Mouse (Mus musculus) kidney, adult 11 months (tissue): ENCODE data around the gene Setd1b.

ENCODE experiments used
- DNase-seq: peaks from one replicate; pipeline ENCODE4 v3.0.0; 2022

Setd1b gene

DNA sequence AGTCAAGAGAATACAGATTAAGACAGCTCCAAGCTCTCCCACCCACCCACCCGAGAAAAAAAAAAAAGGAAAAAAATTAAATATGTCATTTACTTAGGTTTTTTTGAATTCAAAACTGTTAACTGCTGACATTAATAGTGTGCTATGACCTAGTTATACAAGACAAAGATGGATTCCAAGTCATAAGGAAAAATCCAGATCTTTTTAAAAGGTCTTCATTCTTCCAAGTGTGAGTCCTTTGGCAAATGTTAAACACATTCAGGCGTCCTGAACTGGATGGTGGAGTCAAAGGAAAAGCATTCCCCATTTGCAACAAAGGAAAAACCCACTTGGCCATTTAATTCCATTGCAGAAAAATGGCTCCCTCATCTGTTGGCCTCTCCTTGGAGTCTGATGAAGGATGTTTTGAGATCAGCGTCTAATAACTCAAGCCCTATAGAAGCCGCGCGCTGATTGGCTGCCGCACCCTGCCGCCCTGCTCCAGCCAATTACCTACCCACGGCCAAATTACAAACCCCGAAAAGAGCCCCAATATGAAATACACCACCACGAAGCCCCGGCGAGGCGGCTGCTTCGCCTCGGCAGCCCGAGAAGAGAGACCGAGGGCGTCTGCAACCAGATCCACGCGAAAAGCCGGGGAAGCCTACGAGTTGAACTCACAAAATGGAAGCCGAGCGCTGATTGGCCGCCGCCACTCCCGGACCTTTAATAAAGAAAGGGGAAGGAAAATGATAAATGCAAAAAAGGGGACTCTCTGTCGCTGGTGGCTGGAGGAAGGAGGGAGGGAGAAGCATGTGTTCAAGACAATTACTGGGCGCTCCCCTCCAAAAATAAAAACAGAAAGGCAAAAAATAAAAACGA lies 1.1 kb upstream of the Setd1b start:
- peak; percentile 97 for DNase-seq

DNA sequence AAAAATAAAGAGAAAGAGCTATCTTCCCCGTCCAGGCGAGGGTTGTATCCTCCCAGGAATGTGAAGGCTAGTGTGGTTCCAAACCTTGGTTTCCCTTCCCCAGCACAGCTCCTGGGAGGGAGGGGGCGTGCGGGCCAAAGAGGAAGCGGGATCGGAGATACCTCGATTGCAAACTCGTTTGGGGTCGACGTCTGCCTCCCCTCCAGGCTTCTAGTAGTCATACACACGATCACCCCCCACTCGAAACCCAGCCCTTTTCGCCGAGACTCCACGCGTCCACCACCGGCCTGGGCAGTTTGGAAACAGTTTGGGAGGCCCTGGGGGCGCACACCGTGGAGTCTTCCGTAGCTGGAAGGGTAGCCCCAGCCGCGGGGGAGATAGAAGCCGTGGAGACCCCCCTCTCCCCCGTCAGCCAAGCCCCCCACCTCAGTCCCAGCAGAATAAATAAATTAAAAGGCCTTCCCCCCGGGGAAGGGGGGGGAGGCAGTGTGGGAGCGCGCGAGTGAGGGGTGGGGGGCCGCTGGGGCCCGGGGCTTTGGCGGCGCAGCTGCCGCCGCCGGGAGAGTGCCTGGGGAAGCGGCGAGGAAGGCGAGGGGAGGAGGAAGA lies 335 bp upstream of the Setd1b start:
- DNase-seq: no peak

DNA sequence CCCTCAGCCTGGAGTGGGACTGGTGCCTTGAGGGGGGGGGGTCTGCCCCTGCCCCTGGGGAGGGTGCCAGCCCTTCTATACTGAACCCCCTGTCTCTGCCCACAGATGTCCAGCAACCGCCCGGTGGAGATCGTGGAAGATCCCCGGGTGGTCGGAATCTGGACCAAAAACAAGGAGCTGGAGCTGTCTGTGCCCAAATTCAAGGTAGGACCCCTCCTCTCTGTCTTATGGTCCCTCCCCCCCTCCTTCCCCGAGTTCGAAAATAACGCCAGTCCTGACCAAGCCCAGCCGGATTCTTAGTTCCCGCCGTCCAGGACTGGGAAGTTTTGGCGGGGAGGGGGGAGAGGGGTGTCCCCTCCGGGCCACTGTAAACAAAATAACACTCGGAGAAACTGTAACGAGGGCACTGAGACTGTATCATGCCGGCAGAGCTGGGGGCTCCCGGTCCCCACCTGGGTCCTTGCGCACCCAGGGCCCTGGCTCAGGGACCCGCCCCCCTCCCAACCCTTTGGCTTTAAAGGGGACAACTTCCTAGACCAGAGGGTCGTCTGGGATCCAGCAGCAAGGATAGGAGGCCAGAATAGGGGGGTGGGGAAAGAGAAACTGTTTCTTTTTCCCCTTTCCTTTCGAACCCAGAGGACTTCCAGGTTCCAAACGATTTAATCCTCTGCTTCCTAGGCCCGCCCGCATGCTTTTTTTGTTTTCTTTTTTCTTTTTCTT lies 1.4 kb downstream of the Setd1b start:
- no peak for DNase-seq

DNA sequence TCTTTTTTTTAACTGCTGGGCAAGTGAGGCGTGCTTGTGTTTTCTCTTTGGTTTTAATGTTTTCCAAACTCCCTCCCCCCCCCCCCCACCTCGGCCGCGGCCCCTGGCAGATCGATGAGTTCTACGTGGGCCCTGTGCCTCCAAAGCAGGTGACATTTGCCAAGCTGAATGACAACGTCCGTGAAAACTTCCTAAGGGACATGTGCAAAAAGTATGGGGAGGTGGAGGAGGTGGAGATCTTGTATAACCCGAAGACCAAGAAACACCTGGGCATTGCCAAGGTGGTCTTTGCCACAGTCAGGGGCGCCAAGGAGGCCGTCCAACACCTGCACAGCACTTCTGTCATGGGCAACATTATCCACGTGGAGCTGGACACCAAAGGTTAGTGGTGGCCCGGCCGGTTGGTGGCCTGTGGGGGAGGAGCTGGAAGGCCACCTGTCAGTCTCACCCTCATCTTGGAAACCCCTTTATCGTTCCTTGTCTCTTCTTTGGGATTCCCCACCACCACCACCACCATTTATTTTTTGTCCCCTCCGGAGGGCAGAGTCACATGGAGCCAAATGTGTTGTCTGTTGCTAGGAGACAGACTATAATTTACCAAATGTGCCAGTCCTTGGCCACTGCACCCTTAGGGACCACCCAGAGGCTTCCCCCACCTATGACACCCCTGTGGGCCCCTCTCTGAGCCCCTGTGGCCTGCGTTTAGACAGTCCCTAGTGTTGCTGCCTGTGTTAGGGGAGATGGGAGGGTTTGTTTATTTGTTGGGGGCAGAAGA lies 2.2 kb downstream of the Setd1b start:
- DNase-seq: peak; percentile 36

DNA sequence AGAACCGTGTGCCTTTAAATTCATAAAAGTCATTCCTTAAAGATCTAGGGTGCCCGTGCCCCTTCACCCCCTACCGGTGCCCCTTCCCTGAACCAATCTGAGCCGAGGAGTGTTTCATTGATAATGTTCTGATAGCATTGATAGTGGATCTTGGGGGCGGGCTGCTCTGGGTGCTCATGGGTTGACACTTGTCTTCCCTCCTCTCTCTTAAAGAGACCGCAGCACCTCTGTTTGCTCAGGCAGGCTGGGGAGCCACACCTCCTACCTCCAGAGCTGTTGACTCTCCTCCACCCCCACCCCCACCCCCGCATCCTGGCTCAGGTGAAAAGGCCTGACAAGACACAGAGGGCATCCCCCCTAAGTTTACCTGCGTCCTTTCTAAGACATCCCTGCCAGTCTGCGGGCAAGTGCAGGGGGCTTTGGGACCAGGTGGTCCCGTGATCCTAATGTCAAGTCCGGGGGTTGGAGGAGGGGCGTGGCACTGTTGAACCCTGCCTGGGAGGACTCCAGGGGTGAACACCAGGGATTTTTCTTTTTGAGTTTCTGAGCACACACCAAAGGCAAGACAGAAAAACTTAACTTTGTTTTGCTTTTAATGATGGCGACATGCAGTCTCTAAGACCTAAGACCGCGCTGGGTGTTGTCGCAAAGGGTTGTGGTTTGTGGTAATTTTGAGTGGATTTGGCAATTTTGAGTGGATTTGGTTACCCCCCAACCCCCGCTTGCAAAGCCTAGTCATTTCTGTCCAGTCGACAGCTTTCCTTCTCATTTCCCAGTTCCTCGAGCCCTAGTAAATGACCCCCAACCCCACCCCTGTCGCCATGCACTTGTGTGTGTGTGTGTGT lies 3.0 kb downstream of the Setd1b start:
- no peak for DNase-seq

DNA sequence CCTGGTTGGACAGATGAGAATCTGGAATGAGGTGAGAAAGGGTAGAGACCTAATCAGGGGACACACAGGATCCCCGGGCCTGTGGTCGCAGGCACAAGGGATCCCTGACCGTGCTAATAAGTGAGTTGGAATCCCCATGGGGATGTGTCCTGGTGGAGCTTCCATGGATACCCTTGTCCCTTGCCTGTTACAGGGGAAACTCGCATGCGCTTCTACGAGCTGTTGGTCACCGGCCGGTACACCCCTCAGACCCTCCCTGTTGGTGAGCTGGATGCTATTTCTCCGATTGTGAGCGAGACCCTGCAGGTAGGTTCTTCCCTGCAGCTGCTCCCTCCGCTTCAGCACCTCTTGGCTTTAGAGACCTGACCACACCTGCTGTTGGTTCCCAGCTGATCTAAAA lies 4.4 kb downstream of the Setd1b start:
- no peak for DNase-seq

DNA sequence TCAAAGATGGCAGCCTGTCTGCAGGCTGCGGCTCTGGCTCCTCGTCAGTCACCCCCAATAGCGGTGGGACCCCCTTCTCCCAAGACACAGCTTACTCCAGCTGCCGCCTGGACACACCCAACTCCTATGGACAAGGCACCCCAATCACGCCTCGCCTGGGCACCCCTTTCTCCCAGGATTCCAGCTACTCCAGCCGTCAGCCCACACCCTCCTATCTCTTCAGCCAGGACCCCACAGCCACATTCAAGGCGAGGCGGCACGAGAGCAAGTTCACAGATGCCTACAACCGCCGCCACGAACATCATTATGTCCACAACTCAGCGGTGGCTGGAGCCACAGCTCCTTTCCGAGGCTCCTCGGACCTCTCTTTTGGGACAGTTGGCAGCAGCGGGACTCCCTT lies 5.6 kb downstream of the Setd1b start:
- no peak for DNase-seq

DNA sequence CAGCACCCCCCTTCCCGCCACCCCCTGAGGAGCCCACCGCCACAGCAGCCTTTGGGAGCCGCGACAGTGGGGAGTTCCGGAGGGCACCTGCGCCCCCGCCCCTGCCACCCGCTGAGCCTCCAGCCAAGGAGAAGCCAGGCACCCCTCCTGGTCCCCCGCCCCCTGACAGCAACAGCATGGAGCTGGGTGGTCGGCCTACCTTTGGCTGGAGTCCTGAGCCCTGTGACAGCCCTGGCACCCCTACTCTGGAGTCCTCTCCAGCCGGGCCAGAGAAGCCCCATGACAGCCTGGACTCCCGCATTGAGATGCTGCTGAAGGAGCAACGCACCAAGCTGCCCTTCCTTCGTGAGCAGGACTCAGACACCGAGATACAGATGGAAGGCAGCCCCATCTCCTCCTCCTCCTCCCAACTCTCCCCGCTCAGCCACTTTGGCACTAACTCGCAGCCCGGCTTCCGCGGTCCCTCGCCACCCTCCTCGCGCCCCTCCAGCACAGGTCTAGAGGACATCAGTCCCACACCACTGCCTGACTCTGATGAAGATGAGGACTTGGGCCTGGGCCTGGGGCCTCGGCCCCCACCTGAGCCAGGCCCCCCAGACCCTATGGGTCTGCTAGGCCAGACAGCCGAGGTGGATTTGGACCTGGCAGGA lies 6.2 kb downstream of the Setd1b start:
- DNase-seq: no peak

DNA sequence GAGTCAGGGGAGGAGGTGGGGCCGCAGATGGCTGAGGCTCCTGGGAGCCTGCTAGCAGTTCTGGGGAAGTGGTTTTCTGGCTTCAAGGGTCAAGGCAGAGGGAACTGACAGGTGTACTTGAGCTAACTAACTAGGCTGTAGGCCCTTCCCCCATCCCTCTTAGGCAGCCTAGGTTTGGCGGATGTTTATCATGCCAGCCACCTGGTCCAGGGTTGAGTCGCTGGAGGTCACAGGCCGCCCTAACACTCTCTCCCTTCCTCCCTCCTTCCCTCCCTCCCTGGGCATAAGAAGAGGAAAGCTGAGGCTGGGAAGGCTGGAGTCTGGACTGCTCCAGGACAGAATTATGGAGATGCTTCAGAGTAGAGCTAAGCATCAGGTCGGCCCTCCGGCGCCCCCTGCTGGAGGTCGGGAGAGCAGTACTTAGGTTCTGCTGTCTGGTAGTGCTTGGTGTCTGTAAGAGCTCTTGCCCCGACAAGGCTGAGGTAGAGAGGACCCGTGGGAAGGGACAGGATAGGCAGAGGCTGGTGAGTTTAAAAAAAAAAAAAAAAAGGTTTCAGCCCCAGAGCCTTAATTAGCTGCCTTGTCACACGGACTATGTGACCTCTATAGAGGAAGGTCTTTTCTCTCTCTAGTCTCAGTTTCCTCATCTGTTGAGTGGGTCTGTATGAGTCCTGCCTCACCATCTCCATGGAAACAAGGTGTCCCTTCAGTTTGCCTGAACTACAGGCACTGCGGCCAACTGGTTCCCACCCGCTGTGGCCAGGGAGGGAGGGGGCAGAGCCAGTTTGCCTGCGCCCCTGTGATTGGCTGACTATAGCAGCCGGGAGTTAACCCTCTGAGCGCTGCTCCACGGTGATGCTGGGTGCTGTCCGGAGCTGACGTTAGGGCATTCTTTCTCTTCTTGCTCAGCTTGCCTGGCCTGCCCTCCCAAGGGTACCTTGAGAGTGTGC lies 7.7 kb downstream of the Setd1b start:
- DNase-seq: peak; percentile 88

DNA sequence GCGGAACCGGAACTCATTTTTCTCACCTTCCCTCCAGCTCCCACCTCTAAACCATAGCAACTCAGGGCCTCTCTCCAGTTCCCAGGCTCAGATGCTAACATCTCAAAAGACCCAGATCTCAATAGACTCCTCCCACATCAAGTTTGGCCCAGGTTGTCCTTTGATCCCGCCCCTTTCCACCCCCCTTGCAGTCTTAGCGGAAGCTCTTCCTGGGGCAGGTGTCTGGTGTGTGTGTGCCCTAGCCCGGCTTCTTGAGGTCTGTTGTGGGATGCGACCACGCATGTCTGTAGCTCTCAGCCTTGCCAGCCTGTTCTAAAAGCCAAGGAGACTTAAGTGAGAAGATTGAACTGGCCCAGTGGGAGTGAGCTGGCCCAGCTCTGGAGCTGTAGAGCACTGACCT lies 8.6 kb downstream of the Setd1b start:
- DNase-seq: no peak

DNA sequence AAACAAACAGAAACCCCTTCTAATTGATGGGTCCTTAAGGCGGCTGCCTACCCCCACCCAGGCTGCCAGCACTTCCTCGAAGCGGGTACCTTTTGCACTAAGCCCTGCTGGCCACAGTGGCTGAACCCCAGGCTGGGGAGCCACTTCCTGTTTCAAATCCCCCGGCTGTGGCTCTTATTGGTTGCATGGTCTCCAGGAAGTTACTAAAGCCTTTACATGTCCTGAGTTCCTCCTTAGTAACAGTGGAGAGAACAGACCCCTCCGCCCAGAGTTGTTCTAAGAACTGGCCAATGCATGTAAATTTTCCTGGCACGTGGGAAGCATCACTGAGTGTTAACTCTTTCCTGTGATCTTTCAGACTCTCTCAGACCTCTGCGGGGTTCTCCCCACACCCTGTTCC lies 9.1 kb downstream of the Setd1b start:
- no peak for DNase-seq

DNA sequence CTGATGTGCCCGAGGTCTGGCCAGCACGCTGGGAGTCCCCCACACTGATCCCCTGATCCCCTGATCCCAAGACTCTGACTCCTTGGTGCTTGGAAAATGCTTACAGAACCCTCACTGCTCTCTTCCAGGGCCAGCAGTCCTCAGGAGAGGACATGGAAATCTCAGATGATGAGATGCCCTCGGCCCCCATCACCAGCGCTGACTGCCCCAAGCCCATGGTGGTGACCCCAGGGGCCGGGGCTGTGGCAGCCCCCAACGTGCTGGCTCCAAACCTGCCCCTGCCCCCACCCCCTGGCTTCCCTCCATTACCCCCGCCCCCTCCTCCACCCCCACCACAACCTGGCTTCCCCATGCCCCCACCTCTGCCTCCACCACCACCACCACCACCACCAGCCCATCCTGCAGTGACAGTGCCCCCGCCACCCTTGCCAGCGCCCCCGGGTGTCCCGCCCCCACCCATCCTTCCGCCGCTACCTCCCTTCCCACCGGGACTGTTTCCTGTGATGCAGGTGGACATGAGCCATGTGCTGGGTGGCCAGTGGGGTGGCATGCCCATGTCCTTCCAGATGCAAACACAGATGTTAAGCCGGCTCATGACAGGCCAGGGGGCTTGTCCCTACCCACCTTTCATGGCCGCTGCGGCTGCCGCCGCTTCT lies 9.8 kb downstream of the Setd1b start:
- no peak for DNase-seq

DNA sequence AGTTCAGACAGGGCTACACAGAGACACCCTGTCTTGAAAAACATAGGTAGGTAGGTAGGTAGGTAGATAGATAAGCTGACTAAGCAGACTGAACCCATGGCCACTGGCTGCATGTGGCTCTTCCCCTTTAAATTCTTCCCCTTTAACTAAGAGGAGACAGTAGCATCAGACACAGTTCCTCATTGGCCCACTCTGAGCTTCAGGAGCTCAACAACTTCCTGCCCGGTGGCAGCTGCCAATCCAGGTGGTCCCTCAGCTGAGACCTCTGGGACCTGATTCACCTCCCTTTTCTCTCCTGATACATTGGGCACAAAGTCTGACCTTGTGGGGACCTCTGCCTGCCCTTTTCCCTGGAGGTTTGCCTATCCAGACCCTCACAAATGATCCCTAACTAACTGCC lies 10.9 kb downstream of the Setd1b start:
- DNase-seq: no peak

DNA sequence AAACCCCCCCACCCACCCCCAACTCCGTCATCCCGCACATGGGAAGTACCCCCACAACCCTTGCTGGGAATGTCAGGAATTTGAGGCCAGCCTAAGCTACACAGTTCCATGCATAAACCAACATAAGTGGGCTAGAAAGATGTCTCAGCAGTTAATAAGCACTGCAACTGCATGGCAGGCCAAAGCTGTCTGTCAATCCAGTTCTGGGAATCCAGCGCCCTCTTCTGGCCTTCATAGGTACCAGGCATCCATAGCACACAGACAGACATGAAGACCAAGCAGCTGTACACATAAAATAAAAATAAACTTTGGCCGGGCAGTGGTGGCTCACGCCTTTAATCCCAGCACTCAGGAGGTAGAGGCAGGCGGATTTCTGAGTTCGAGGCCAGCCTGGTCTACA lies 13.4 kb downstream of the Setd1b start:
- peak; percentile 71 for DNase-seq

DNA sequence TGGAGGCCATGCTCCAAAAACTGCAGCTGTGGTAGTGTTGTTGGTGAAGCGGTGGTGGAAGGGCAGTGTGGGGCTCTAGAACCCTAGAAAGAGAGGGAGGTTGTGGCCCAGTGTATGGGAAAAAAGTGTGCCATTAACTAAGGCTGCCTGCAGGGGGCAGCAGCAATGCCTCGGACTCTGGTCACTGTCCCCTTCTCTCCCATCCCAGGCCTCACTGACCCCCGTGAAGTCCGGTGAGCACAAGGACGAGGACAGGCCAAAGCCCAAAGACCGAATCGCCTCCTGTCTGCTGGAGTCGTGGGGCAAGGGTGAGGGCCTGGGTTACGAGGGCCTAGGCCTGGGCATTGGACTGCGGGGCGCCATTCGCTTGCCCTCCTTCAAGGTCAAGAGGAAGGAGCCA lies 14.8 kb downstream of the Setd1b start:
- peak; percentile 54 for DNase-seq

DNA sequence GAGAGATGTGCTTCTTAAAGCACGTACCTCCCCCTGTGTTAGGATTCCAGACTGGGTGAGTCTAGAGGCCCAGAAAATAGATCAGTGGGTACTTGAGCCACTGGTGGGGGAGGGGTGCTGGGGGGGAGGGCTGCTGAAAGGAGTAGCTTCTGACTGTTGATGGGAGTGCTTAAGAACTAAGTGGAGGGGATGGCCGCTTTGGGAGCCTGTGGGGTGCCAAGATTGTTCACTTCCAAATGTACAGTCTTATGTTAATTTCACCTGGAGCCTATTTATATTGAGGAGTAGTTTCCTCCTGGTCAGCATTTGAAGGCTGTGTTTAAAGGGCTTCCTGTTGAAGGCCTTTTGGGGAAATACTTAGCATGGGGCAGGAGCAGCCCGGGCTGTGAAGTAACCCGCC lies 16.0 kb downstream of the Setd1b start:
- no peak for DNase-seq

DNA sequence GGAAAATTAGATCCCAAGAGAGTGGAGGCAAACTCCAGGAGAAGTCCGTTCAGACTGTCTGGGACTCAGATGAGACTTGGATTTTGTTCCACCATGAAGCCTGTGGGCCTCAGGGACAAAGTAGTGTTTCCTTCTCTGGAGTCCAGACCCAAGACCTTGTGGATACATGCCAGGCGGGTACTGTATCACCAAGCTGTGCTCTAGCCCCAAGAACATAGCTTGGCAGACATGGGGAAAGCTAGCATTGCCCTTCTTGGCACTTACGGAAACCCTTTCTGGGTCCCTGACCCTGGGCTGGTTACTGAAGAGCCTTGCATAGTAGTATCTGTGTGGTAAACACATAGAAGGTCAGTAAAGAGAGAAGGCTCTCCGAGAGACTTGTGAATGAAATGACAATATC lies 17.5 kb downstream of the Setd1b start:
- no peak for DNase-seq

DNA sequence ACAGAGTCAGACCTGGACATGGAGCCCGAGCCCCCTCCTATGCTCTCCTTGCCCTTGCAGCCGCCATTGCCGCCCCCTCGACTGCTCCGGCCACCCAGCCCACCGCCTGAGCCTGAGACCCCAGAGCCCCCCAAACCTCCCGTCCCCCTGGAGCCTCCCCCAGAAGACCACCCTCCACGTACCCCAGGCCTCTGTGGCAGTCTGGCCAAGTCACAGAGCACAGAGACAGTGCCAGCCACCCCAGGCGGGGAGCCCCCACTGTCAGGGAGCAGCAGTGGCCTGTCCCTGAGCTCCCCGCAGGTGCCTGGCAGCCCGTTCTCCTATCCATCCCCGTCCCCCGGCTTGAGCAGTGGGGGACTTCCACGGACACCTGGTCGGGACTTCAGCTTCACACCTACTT lies 17.9 kb downstream of the Setd1b start:
- no peak for DNase-seq

DNA sequence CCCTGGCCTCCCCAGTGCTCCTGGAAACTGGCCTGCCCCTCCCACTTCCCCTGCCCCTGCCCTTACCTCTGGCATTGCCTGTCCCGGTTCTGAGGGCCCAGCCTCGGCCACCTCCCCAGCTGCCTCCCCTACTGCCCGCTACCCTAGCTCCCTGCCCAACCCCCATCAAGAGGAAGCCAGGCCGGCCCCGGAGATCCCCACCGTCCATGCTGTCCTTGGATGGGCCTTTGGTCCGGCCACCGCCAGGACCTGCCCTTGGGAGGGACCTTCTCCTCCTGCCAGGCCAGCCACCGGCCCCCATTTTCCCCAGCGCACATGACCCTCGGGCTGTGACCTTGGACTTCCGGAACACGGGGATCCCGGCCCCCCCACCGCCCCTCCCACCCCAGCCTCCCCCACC lies 18.3 kb downstream of the Setd1b start:
- no peak for DNase-seq

DNA sequence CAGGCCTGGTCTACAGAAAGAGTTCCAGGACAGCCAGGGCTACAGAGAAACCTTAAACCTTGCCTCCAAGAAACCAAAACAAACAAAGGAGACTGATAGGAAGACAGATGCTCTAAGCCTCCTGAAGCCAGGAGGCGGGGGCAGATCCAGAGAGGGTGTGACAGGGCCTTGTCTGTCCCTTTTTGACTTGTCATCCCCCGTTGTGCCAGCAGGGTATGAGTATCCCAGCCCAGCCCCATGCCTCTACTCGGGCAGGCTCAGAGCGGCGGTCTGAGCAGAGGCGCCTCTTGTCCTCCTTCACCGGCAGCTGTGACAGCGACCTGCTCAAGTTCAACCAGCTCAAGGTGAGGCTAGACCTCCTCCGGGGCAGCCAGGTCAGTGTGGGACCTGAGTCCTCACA lies 20.9 kb downstream of the Setd1b start:
- no peak for DNase-seq
